Mouse (Mus musculus): ENCODE measurements around the gene Ccdc181. TPM values are rescaled to one million over a fixed set of nuclear protein-coding genes. Genes with fewer than 3 reads are reported as not detected.
"Not testable (repeated sequence)": the region's sequence is repeated elsewhere in the genome, so short reads cannot be mapped to it uniquely, and the experiment has no call there.

The Ccdc181 gene
- 46.7 and 48.4 TPM in 2 replicates for total RNA-seq (2017)

DNA sequence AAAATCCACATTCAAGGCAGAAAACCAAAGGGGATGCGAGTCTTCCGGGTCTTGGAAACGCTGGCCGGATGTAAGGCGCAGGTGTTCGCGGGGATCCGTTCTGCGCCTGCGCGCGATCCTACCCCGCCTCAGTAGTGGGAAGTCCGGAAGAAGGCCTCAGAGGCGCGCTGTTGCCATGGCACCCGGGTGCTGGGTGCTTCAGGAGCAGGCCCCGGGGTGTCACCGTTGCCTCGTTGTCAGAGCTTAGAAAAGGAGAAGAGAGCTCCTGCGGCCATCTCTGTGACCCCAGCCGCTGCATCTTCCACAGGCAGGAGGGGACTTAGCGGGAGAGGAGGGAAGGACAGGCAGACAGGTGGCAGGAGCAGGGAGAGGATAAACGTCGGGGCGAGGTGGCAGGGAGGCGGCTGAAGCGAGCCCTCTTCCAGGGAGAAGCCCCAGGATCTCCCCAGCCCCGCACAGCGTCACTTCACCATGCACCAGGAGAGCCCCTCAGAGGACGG lies at the start of gene Ccdc181:
Ccdc181 (plus strand) TSS at position 131 of the 500 bp plus-strand sequence.
- ATAC-seq (replicated peaks in 1 of 2; ENCODE audit: insufficient read depth in 1 of 2, low FRiP score in 2 of 2, low TSS enrichment in 1 of 2, low read depth in 1 of 2, poor library complexity in 2 of 2, severe bottlenecking in 2 of 2) = peak; percentile 99

DNA sequence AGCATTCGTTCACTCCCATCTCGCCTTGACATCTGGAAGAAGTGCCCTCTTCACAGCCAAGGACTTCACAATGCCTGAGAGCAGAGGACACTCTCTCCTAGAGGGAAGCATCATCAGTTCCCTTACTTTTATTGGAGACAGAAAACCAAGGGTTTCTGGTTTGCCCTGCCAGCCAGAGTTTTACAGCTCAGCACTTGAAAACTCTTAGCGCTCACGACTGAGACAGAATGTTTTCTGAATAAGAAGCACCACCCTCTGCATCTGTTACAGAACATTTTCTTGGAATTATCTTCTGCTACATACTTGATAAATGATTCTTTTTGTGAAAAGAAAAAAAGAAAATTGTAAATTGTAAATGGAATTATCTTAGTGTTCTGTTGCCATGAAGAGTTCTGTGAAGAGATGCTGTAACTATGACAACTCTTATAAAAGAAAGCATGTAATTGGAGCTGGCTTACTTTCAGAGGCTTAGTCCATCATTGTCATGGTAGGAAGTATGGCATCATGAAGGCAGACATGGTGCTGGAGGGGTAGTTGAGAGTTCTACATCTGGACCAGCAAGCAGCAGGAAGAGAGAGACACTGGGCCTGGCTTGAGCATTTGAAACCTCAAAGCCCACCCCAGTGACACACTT lies 43.3 kb upstream of the Ccdc181 start:
- ATAC-seq (replicated peaks in 1 of 2; ENCODE audit: insufficient read depth in 1 of 2, low FRiP score in 2 of 2, low TSS enrichment in 1 of 2, low read depth in 1 of 2, poor library complexity in 2 of 2, severe bottlenecking in 2 of 2) = not testable (repeated sequence)

DNA sequence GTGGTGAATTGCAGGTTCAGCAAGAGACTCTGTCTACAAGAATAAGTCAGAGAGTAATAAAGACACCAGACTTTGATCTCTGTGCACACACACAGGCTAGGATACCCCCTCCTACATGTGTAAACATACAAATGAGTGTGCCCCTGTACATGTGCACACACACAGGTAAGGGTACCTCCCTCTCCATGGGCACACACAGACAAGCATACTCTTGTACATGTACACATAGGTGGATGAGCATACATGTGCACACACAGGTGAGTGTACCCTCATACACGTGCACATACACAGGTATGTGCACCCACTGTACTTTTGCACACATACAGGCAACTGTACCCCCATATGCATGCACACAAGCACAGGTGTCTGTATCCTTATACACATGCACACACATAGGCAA lies 41.9 kb upstream of the Ccdc181 start:
- no peak for ATAC-seq (replicated peaks in 1 of 2; ENCODE audit: insufficient read depth in 1 of 2, low FRiP score in 2 of 2, low TSS enrichment in 1 of 2, low read depth in 1 of 2, poor library complexity in 2 of 2, severe bottlenecking in 2 of 2)

DNA sequence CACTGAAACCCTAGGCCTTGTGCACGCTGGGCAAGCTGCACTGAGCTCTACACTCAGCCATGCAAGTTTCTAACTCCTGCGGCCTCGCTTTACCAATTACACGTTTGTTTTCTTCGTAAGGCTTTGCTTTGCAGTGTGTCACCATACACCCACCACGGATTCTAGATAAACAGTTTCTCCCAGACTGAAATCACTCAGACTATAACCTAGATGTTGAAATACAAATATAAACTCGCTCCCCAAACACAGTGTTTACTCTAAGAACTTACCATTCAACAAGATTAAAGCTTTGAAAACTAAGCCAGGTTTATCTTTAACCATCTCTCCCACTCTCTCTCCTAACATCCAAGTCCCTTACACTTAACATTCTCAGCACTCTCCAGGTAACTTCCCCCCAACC lies 40.3 kb upstream of the Ccdc181 start:
- ATAC-seq (replicated peaks in 1 of 2; ENCODE audit: insufficient read depth in 1 of 2, low FRiP score in 2 of 2, low TSS enrichment in 1 of 2, low read depth in 1 of 2, poor library complexity in 2 of 2, severe bottlenecking in 2 of 2) = no peak

DNA sequence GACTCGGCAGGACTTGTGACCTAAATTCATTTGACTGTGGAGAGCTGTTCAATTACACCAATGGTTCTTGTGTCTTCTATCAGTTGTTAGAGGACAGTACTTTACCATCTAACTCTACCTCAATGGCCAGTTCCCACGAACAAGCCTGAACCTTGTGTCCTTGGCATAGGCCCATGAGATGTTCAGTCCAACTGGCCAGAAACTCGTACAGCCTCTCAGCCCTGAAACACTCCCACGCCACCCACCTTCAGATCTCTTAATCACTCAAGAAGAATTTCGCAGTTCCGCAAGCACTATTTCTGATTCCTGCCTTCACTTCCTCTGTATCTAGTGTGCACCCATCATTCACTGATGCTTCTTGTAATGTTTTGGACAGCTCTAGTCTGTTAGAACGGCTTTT lies 39.3 kb upstream of the Ccdc181 start:
- no peak for ATAC-seq (replicated peaks in 1 of 2; ENCODE audit: insufficient read depth in 1 of 2, low FRiP score in 2 of 2, low TSS enrichment in 1 of 2, low read depth in 1 of 2, poor library complexity in 2 of 2, severe bottlenecking in 2 of 2)

DNA sequence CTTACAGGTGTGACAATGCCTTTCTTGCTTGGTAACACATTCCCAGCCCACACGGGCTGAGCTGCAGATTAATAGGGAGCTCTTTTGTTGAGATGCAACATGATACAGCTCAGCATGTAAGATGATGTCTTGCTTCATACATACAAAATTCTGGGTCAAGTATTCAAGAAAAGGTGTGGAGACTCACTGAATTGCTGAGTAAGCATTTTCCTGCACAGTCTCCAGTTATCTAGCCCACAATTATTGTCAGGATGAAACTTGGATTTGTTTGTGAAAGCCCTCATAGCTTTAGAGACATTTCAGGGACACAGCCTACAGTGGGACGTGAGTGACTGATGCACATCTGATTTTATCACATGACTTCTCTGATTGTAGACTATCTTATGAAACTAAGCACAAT lies 33.9 kb upstream of the Ccdc181 start:
- no peak for ATAC-seq (replicated peaks in 1 of 2; ENCODE audit: insufficient read depth in 1 of 2, low FRiP score in 2 of 2, low TSS enrichment in 1 of 2, low read depth in 1 of 2, poor library complexity in 2 of 2, severe bottlenecking in 2 of 2)

GRCm38 (mm10) chr1:164242809-164243208 lies 32.6 kb upstream of the Ccdc181 start:
- no peak for ATAC-seq (replicated peaks in 1 of 2; ENCODE audit: insufficient read depth in 1 of 2, low FRiP score in 2 of 2, low TSS enrichment in 1 of 2, low read depth in 1 of 2, poor library complexity in 2 of 2, severe bottlenecking in 2 of 2)

DNA sequence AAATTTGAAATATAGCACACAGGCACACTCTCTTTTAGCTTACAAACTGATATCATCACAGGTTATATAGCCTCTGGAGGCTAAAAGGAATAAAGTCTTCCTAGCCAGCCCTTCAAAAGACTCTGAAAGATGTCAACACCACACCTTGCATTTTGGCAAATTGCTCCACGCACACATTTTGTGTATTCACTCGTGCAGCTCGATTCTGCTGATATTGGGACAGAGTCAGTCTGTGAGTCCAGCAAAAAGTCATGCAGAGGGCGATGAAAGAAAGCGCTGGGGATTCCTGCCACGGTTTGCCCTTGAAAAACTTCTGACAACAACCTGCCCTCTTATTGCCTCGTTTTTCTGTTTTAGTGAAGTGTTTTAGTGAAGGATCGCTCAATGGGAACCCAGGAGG lies 27.9 kb upstream of the Ccdc181 start:
- ATAC-seq (replicated peaks in 1 of 2; ENCODE audit: insufficient read depth in 1 of 2, low FRiP score in 2 of 2, low TSS enrichment in 1 of 2, low read depth in 1 of 2, poor library complexity in 2 of 2, severe bottlenecking in 2 of 2) = no peak

GRCm38 (mm10) chr1:164247971-164248370 lies 27.4 kb upstream of the Ccdc181 start:
- 0 out of 4 replicates have a peak, but pooled peaks have one; percentile 8 to 9 for ATAC-seq (replicated peaks in 1 of 2; ENCODE audit: insufficient read depth in 1 of 2, low FRiP score in 2 of 2, low TSS enrichment in 1 of 2, low read depth in 1 of 2, poor library complexity in 2 of 2, severe bottlenecking in 2 of 2)

- peak; percentile 94 to 97 for ATAC-seq (replicated peaks in 1 of 2; ENCODE audit: insufficient read depth in 1 of 2, low FRiP score in 2 of 2, low TSS enrichment in 1 of 2, low read depth in 1 of 2, poor library complexity in 2 of 2, severe bottlenecking in 2 of 2)
Observed at GRCm38 (mm10) chr1:164248465-164249331, 26.7 kb upstream of the Ccdc181 start, which contains the start of gene Slc19a2. TSS of gene Slc19a2 (plus strand) at chr1:164249046.

DNA sequence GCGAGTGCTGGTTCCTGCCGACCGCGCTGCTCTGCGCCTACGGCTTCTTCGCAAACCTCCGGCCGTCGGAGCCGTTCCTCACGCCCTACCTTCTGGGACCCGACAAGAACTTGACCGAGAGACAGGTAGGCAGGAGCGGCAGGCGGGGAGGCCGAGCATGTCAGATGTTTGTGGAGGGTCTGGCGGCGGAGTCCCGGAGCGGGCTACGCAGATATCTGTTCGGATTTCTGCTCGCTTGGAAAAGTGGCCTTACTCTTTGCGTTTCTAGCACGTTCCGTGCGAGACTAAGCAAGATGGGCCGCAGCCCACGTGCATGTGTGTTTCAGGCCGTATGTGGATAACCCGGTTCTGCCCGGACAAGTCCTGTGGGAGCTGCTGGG lies 26.1 kb upstream of the Ccdc181 start:
- ATAC-seq (replicated peaks in 1 of 2; ENCODE audit: insufficient read depth in 1 of 2, low FRiP score in 2 of 2, low TSS enrichment in 1 of 2, low read depth in 1 of 2, poor library complexity in 2 of 2, severe bottlenecking in 2 of 2) = peak in 1 of 2 experiments; percentile 22; a peak in 1 of 4 replicates

GRCm38 (mm10) chr1:164250391-164251150 lies 24.8 kb upstream of the Ccdc181 start:
- ATAC-seq (replicated peaks in 1 of 2; ENCODE audit: insufficient read depth in 1 of 2, low FRiP score in 2 of 2, low TSS enrichment in 1 of 2, low read depth in 1 of 2, poor library complexity in 2 of 2, severe bottlenecking in 2 of 2) = no peak

GRCm38 (mm10) chr1:164251438-164251837 lies 23.9 kb upstream of the Ccdc181 start:
- no peak for ATAC-seq (replicated peaks in 1 of 2; ENCODE audit: insufficient read depth in 1 of 2, low FRiP score in 2 of 2, low TSS enrichment in 1 of 2, low read depth in 1 of 2, poor library complexity in 2 of 2, severe bottlenecking in 2 of 2)

DNA sequence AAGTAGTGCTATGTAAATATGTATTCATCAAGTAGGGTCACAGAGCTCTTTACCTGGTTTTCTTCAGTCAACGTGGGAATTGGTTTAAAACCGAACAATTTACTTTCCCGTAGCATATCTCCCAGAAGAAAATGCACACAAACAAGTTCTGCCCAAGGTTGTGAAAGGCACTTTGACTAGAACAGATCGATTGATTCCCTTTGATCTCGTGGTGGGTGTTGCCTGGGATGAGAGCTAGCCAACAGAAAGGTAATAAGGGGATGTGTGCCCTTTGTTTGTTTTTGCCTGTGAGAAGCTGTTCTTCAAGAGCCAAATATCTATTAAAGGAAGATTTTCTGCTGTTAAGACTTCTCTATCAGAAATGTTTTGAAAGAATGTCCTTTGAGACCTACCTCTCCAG lies 22.8 kb upstream of the Ccdc181 start:
- no peak for ATAC-seq (replicated peaks in 1 of 2; ENCODE audit: insufficient read depth in 1 of 2, low FRiP score in 2 of 2, low TSS enrichment in 1 of 2, low read depth in 1 of 2, poor library complexity in 2 of 2, severe bottlenecking in 2 of 2)

- ATAC-seq (replicated peaks in 1 of 2; ENCODE audit: insufficient read depth in 1 of 2, low FRiP score in 2 of 2, low TSS enrichment in 1 of 2, low read depth in 1 of 2, poor library complexity in 2 of 2, severe bottlenecking in 2 of 2) = no peak
Observed at GRCm38 (mm10) chr1:164254836-164255235, 20.5 kb upstream of the Ccdc181 start.

- ATAC-seq (replicated peaks in 1 of 2; ENCODE audit: insufficient read depth in 1 of 2, low FRiP score in 2 of 2, low TSS enrichment in 1 of 2, low read depth in 1 of 2, poor library complexity in 2 of 2, severe bottlenecking in 2 of 2) = no peak
Observed at GRCm38 (mm10) chr1:164260171-164261028, 15.0 kb upstream of the Ccdc181 start.

DNA sequence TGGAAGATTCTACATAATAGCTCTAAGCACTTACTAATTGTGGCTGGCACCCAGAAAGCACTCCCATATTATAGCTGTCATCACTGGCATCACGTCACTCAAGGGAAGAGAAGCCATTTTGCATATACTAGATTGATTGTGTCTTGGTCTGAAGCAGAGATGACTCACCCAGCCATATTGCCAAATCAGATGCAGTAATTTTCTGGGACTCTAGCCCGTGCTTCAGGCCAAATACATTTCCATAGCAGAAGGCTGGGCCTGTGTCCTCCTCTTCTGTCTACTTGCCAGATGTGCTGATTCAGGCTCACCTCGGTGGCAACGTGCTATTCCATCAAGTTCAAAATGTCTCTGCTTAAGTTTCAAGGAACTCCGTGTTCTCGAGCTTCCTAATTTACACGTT lies 13.8 kb upstream of the Ccdc181 start:
- no peak for ATAC-seq (replicated peaks in 1 of 2; ENCODE audit: insufficient read depth in 1 of 2, low FRiP score in 2 of 2, low TSS enrichment in 1 of 2, low read depth in 1 of 2, poor library complexity in 2 of 2, severe bottlenecking in 2 of 2)
